Mouse (Mus musculus): Measurements from ENCODE around the gene Apoh. TPM values are rescaled to one million over a fixed set of nuclear protein-coding genes. Genes with fewer than 3 reads are reported as not detected.

Apoh gene
- polyA plus RNA-seq (2012; rRNA removed), result 3,316 and 3,476 TPM in 2 replicates

DNA sequence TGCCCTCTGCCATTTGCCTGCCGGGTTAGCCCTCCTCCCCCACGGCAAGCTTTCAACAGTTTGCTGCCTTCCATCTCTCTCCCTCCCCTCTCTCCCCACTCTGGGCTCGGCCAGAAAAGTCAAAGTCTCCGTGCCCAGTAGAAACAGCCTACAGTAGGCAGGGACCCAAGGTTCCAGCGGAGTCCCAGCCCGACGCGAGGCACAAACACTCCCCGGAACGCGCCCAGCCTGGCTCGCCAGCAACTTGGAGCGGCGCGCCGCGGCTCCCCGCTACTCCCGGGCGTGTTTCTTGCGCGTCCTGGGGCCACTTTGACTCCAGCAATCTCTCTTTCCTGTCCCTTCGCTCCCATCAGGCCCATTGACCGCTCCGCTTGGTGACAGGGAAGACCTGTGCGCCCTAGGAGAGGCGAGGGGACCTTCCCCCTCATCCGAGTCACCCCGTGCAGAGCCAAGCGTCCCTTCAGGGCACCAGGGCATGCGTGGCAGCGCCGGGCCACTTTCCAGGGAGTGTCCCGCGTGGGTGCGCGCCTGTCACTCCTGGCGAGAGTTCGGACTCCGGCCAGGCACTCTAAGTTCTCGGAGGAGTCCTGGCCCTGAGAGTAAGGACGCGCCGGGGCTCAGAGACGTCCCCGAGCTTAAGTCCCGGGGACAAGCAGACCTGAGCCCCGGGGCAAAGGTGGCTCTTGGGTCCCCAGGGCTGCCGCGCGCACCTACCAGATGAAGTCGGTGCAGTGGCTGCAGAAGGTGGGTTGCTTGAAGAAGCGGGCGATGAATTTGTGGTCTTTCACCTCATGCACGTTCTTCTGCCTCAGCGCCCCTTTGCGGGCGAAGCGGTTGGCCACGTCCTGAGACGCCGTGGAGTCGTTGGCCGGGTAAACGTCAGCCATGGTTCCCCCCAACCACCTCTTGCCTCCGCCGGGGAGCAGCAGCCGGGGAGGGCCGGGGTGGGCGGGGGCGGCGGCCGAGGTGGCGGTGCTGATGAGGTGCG lies at the start of gene Apoh:
Gene Apoh, plus strand, starts transcription at position 574 of the 988 bp plus-strand sequence.

DNA sequence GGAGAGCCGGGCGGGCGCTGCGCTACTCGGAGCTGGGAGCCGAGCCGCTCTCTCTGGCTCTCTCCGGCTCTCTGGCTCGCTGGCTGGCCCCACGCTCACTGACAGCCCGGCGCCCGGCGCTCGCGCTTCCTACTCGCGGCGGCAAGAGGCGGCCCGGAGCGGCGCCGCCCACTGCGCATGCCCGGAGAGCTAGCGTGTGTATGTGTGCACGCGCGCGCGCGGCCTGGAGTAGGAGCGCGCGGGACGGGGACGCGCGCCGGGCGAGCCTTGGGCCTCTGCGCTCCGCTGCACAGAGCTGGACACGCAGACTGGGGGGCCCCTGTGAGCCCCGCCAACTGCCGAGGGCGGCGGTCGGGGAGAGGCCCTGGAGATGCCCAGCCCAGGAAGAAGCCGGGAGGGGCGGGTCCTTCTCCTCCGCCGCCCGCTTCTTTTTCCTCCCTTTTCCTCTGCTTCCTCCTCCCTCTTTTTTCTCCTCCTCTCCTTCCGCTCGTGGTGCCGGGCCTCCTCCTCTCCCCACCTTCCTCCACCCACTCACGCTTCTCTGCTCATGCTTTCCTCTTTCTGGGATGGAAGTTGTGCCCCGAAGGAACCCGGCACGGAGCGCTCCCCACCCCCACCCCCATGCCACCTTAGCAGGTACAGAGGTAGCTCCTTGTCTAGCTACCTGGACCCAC lies 772 bp downstream of the Apoh start, which contains the start of gene Prkca:
Gene Prkca, minus strand, starts transcription at position 140 of the 674 bp plus-strand sequence.

DNA sequence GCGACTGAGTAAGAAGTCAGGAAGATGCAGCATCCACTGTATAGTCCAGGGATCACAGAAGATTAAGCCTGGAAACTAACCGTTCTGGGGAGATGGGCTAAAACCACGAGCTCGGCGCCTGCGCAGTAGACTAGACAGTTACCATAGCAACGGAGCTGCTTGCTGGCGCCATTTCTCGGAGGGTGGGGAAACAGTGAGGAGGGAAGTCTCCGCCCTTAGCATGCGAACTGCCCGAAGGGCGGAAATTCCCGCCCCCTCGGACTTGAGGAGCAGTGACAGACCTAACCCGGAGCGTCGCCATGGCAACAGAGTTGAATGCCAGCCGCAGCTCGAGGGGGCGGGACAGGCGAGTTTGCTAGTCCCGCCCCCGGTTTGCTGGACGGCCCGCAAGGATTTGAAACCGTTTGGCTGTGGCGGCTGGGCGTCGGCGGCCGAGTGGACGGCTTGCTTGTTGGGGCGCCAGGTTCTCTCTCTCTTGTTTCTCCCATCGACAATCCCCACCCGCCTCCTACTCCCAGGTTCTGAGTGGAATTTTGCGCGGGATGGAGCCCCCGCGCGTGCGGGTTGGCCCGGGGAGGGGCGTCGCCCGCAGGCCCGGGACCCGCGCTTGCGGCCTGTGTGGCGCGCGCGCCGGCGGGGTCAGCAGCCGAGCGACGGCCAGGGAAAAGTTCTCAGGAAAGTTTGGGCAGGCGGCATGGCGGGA lies 81.9 kb downstream of the Apoh start, which contains the start of gene Cep112:
Gene Cep112, plus strand, starts transcription at position 304 of the 703 bp plus-strand sequence.

Other genes with a start within 250 kb of the Apoh start
- 4.4 and 5.4 TPM in 2 replicates for gene Prkca, start 574 bp downstream of the Apoh start, polyA plus RNA-seq (2012; rRNA removed)
- gene Cep112, start 81.8 kb downstream of the Apoh start, polyA plus RNA-seq (2012; rRNA removed), result 0.52 and 0.66 TPM in 2 replicates

Data from liver, embryonic 18 days (tissue).